Mouse (Mus musculus) heart, postnatal 25 days (tissue): ENCODE results near the gene Aim2. TPM values are rescaled to one million over a fixed set of nuclear protein-coding genes. Genes with fewer than 3 reads are reported as not detected.

Source experiments
- DNase-seq: peaks from one replicate; pipeline ENCODE4 v3.0.0; 2022; ENCODE audit warnings: low spot score
- intact Hi-C: fragments of 180-260 bp; cut with DNase I; formaldehyde crosslinking; loops from one replicate; pipeline ENCODE4 v1.15.1; 2025
- total RNA-seq, 2 experiments: library from RNA; stranded (reverse); gene quantifications; 2 replicates each; pipeline ENCODE4 v1.2.3; 2021

Aim2 gene
- total RNA-seq, 2 experiments from 2014 or later, result 1.2 to 1.6 TPM

- intact Hi-C loops, result no loop called here
These were observed 23.3 kb downstream of the Aim2 start for GRCm38 (mm10) chr1:173374020-173374419.

GRCm38 (mm10) chr1:173377380-173378112, 26.9 kb downstream of the Aim2 start:
- DNase-seq, result peak; percentile 11
- intact Hi-C loops, result loop anchor here (5.0 kb wide), 3 partner anchors 40 to 965 kb away; no protein-coding TSS in a partner anchor

More at GRCm38 (mm10) chr1:173374020-173374419, 23.3 kb downstream of the Aim2 start:
- DNase-seq, result no peak

- intact Hi-C loops, result no loop called here
- no peak for DNase-seq
These were observed 30.8 kb downstream of the Aim2 start for GRCm38 (mm10) chr1:173381436-173381835.

- intact Hi-C loops, result no loop called here
- DNase-seq, result no peak
These were observed 38.8 kb downstream of the Aim2 start for GRCm38 (mm10) chr1:173389431-173389830.

GRCm38 (mm10) chr1:173389901-173390401, 39.3 kb downstream of the Aim2 start:
- no peak for DNase-seq
- intact Hi-C loops, result no loop called here

GRCm38 (mm10) chr1:173391754-173392153, 41.1 kb downstream of the Aim2 start:
- no peak for DNase-seq
- intact Hi-C loops, result no loop called here

- intact Hi-C loops, result loop anchor here (2.0 kb wide), 3 partner anchors 60 to 990 kb away; no protein-coding TSS in a partner anchor
These were observed 47.8 kb downstream of the Aim2 start for GRCm38 (mm10) chr1:173398323-173398970.

GRCm38 (mm10) chr1:173404696-173405309, 54.1 kb downstream of the Aim2 start:
- intact Hi-C loops, result no loop called here
- DNase-seq, result no peak

More at GRCm38 (mm10) chr1:173398323-173398970, 47.8 kb downstream of the Aim2 start:
- DNase-seq, result no peak

GRCm38 (mm10) chr1:173409066-173409465, 58.4 kb downstream of the Aim2 start:
- intact Hi-C loops, result no loop called here
- DNase-seq, result no peak

GRCm38 (mm10) chr1:173411863-173412262, 61.2 kb downstream of the Aim2 start:
- no peak for DNase-seq
- intact Hi-C loops, result no loop called here

GRCm38 (mm10) chr1:173414631-173415030, 64.0 kb downstream of the Aim2 start:
- no peak for DNase-seq
- intact Hi-C loops, result no loop called here

GRCm38 (mm10) chr1:173418516-173418915, 67.8 kb downstream of the Aim2 start:
- DNase-seq, result no peak
- intact Hi-C loops, result no loop called here

- no peak for DNase-seq
- intact Hi-C loops, result no loop called here
These were observed 68.4 kb downstream of the Aim2 start for GRCm38 (mm10) chr1:173418936-173419621.

- peak; percentile 26 for DNase-seq
- intact Hi-C loops, result no loop called here
These were observed 69.7 kb downstream of the Aim2 start for GRCm38 (mm10) chr1:173420374-173420773.

- intact Hi-C loops, result no loop called here
- DNase-seq, result no peak
These were observed 75.7 kb downstream of the Aim2 start for GRCm38 (mm10) chr1:173426345-173426744.

- no peak for DNase-seq
- intact Hi-C loops, result no loop called here
These were observed 76.7 kb downstream of the Aim2 start for GRCm38 (mm10) chr1:173427385-173427784.

- DNase-seq, result no peak
- intact Hi-C loops, result no loop called here
These were observed 79.5 kb downstream of the Aim2 start for GRCm38 (mm10) chr1:173429995-173430699.

- intact Hi-C loops, result no loop called here
- no peak for DNase-seq
These were observed 81.7 kb downstream of the Aim2 start for GRCm38 (mm10) chr1:173432411-173432810.

GRCm38 (mm10) chr1:173437161-173437953, 86.7 kb downstream of the Aim2 start:
- intact Hi-C loops, result no loop called here
- DNase-seq, result no peak
